Mouse (Mus musculus) brown adipose tissue, adult 24 weeks (tissue): Measurements from ENCODE around the gene Tmem267. TPM values are rescaled to one million over a fixed set of nuclear protein-coding genes. Genes with fewer than 3 reads are reported as not detected.
"Not testable (repeated sequence)": the region's sequence is repeated elsewhere in the genome, so short reads cannot be mapped to it uniquely, and the experiment has no call there.

Experiments
- H3K27ac ChIP-seq: fragments of 200-500 bp; replicated peaks from 2 replicates; pipeline ENCODE4 v1.5.1; 2012; ENCODE audit warnings: low read depth, mild to moderate bottlenecking, low read length
- H3K4me1 ChIP-seq: fragments of 200-500 bp; 2 replicates; pipeline ENCODE4 v1.6.1; 2012; ENCODE audit warnings: low read length, mixed read lengths; ENCODE audit not compliant: control insufficient read depth, insufficient read depth, insufficient read length
- H3K4me3 ChIP-seq: fragments of 200-500 bp; 2 replicates; pipeline ENCODE4 v1.5.1; 2012; ENCODE audit warnings: low read depth, mild to moderate bottlenecking, low read length, moderate library complexity; ENCODE audit not compliant: insufficient read depth
- polyA plus RNA-seq: library from polyadenylated mRNA; stranded (reverse); fragments of >200 nt; gene quantifications from 2 replicates; pipeline ENCODE4 v1.2.4, GENCODE M21; 2012; ENCODE audit not compliant: missing spikeins, insufficient read depth, insufficient read length

Tmem267 gene
- polyA plus RNA-seq, 1 experiment, result 20.2 TPM

- H3K27ac ChIP-seq, H3K4me1 ChIP-seq, H3K4me3 ChIP-seq: not testable (repeated sequence)
These were observed 111.2 kb downstream of the Tmem267 start for GRCm38 (mm10) chr13:119599066-119599465.

- not testable (repeated sequence) for H3K4me3 ChIP-seq, H3K4me1 ChIP-seq, H3K27ac ChIP-seq
These were observed 111.7 kb downstream of the Tmem267 start for GRCm38 (mm10) chr13:119599498-119599897.

GRCm38 (mm10) chr13:119600166-119600565, 112.3 kb downstream of the Tmem267 start:
- H3K27ac ChIP-seq, H3K4me3 ChIP-seq, H3K4me1 ChIP-seq: not testable (repeated sequence)

GRCm38 (mm10) chr13:119602688-119603331, 115.0 kb downstream of the Tmem267 start:
- H3K4me3 ChIP-seq, H3K4me1 ChIP-seq, H3K27ac ChIP-seq: not testable (repeated sequence)

GRCm38 (mm10) chr13:119603890-119604289, 116.1 kb downstream of the Tmem267 start:
- not testable (repeated sequence) for H3K4me3 ChIP-seq, H3K27ac ChIP-seq, H3K4me1 ChIP-seq

- H3K4me3 ChIP-seq, H3K27ac ChIP-seq, H3K4me1 ChIP-seq: not testable (repeated sequence)
These were observed 116.5 kb downstream of the Tmem267 start for GRCm38 (mm10) chr13:119604322-119604721.

GRCm38 (mm10) chr13:119618841-119619240, 131.0 kb downstream of the Tmem267 start:
- no peak overlapping the region for H3K4me3 ChIP-seq
- H3K27ac ChIP-seq, result no peak overlapping the region

GRCm38 (mm10) chr13:119619735-119620134, 131.9 kb downstream of the Tmem267 start:
- Histone ChIP-seq H3K27ac (no peak overlapping the region), H3K4me3 (no peak overlapping the region), H3K4me1 (no peaks in the 10 kb centered on the region)

More at GRCm38 (mm10) chr13:119618841-119619240, 131.0 kb downstream of the Tmem267 start:
- no peaks in the 10 kb centered on the region for H3K4me1 ChIP-seq

GRCm38 (mm10) chr13:119623634-119624033, 135.8 kb downstream of the Tmem267 start, which contains the start of gene Ccl28:
Gene Ccl28 (plus strand): TSS chr13:119623819.
- H3K4me1 ChIP-seq, result no peaks in the 10 kb centered on the region
- H3K4me3 ChIP-seq, result no peak within 1 kb of the TSS
- no peak within 1 kb of the TSS for H3K27ac ChIP-seq

- H3K4me1 ChIP-seq, H3K27ac ChIP-seq, H3K4me3 ChIP-seq: not testable (repeated sequence)
These were observed 138.1 kb downstream of the Tmem267 start for GRCm38 (mm10) chr13:119625952-119626351.

- Histone ChIP-seq H3K4me3 (peak overlapping the region; percentile 45), H3K27ac (no peak overlapping the region), H3K4me1 (no peaks in the 10 kb centered on the region)
These were observed 143.8 kb downstream of the Tmem267 start for GRCm38 (mm10) chr13:119631482-119632155.

- H3K27ac ChIP-seq, result no peak overlapping the region
- H3K4me3 ChIP-seq, result no peak overlapping the region
- no peaks in the 10 kb centered on the region for H3K4me1 ChIP-seq
These were observed 144.3 kb downstream of the Tmem267 start for GRCm38 (mm10) chr13:119632156-119632548.

GRCm38 (mm10) chr13:119635496-119635895, 147.7 kb downstream of the Tmem267 start:
- Histone ChIP-seq H3K4me3 (no peak overlapping the region), H3K27ac (no peak overlapping the region), H3K4me1 (no peaks in the 10 kb centered on the region)

- H3K4me3 ChIP-seq, result no peak overlapping the region
- H3K4me1 ChIP-seq, result no peaks in the 10 kb centered on the region
- no peak overlapping the region for H3K27ac ChIP-seq
These were observed 150.0 kb downstream of the Tmem267 start for GRCm38 (mm10) chr13:119637837-119638236.

GRCm38 (mm10) chr13:119638449-119638848, 150.6 kb downstream of the Tmem267 start:
- no peak overlapping the region for H3K4me3 ChIP-seq
- H3K27ac ChIP-seq, result no peak overlapping the region
- no peaks in the 10 kb centered on the region for H3K4me1 ChIP-seq

GRCm38 (mm10) chr13:119639302-119639701, 151.5 kb downstream of the Tmem267 start:
- Histone ChIP-seq H3K4me3 (no peak overlapping the region), H3K27ac (no peak overlapping the region), H3K4me1 (no peaks in the 10 kb centered on the region)
